Mouse (Mus musculus) erythroblast, embryonic 14.5 days (primary cell): ENCODE measurements around the gene Bmpr1b.

Experiments
- GATA1 ChIP-seq: IDR thresholded peaks from 2 replicates; pipeline ENCODE4 v1.6.1; 2012; ENCODE audit warnings: low read length, inconsistent platforms, mixed read lengths
- TAL1 ChIP-seq: IDR thresholded peaks from 3 replicates; pipeline ENCODE4 v1.6.1; 2012; ENCODE audit warnings: low read length, inconsistent platforms, mixed read lengths

- TF ChIP-seq GATA1 (no peak), TAL1 (no peak)
These were observed 75.2 kb downstream of the Bmpr1b start for GRCm38 (mm10) chr3:142094049-142094448.
